Mouse (Mus musculus): ENCODE results near the gene Fbxo9. TPM values are rescaled to one million over a fixed set of nuclear protein-coding genes. Genes with fewer than 3 reads are reported as not detected.

The Fbxo9 gene
- polyA plus RNA-seq, 1 experiment: 20.3 TPM

- H3K4me3 ChIP-seq (replicated peaks): peak overlapping the region; percentile 100
- TF ChIP-seq TAL1 (IDR thresholded peaks at IDR 0.05; ENCODE audit: low read length) (no peak), GATA1 (IDR thresholded peaks at IDR 0.05; ENCODE audit: low read length) (no peak)
- H3K27me3 ChIP-seq (ENCODE audit: control insufficient read depth): no peaks in the 10 kb centered on the region
- H3K4me1 ChIP-seq (ENCODE audit: control insufficient read depth): peaks cover 55% of the 10 kb centered on the region
- H3K9me3 ChIP-seq (ENCODE audit: control insufficient read depth, low read length): peaks cover 2% of the 10 kb centered on the region
- H3K36me3 ChIP-seq (ENCODE audit: control insufficient read depth): peaks cover 78% of the 10 kb centered on the region
These were observed 4.8 kb downstream of the Fbxo9 start for GRCm38 (mm10) chr9:78103965-78104560.

- TF ChIP-seq GATA1 (IDR thresholded peaks at IDR 0.05; ENCODE audit: low read length): no peak
- no peak for TF ChIP-seq TAL1 (IDR thresholded peaks at IDR 0.05; ENCODE audit: low read length)
- peaks cover 19% of the 10 kb centered on the region for H3K9me3 ChIP-seq (ENCODE audit: control insufficient read depth, low read length)
- H3K4me1 ChIP-seq (ENCODE audit: control insufficient read depth): peaks cover 43% of the 10 kb centered on the region
- H3K36me3 ChIP-seq (ENCODE audit: control insufficient read depth): peaks cover 96% of the 10 kb centered on the region
- no peaks in the 10 kb centered on the region; the same call in 1 of the 2 replicates for H3K27me3 ChIP-seq (ENCODE audit: control insufficient read depth)
- no peak overlapping the region for H3K4me3 ChIP-seq (replicated peaks)
These were observed 7.4 kb downstream of the Fbxo9 start for GRCm38 (mm10) chr9:78101431-78101830.

- TF ChIP-seq TAL1 (IDR thresholded peaks at IDR 0.05; ENCODE audit: low read length) (no peak), GATA1 (IDR thresholded peaks at IDR 0.05; ENCODE audit: low read length) (no peak)
- Histone ChIP-seq H3K4me3 (replicated peaks) (no peak overlapping the region), H3K36me3 (ENCODE audit: control insufficient read depth) (peaks cover 95% of the 10 kb centered on the region)
These were observed 7.9 kb downstream of the Fbxo9 start for GRCm38 (mm10) chr9:78100956-78101355.

GRCm38 (mm10) chr9:78096376-78096775 is 12.5 kb downstream of the Fbxo9 start:
- Histone ChIP-seq H3K4me1 (ENCODE audit: control insufficient read depth) (peaks cover 4% of the 10 kb centered on the region), H3K27me3 (ENCODE audit: control insufficient read depth) (no peaks in the 10 kb centered on the region; the same call in 1 of the 2 replicates), H3K36me3 (ENCODE audit: control insufficient read depth) (peaks cover 99% of the 10 kb centered on the region), H3K9me3 (ENCODE audit: control insufficient read depth, low read length) (peaks cover 19% of the 10 kb centered on the region), H3K4me3 (replicated peaks) (no peak overlapping the region)
- TF ChIP-seq GATA1 (IDR thresholded peaks at IDR 0.05; ENCODE audit: low read length) (no peak), TAL1 (IDR thresholded peaks at IDR 0.05; ENCODE audit: low read length) (no peak)

More at GRCm38 (mm10) chr9:78100956-78101355, 7.9 kb downstream of the Fbxo9 start:
- peaks cover 21% of the 10 kb centered on the region for H3K9me3 ChIP-seq (ENCODE audit: control insufficient read depth, low read length)
- H3K27me3 ChIP-seq (ENCODE audit: control insufficient read depth): no peaks in the 10 kb centered on the region; the same call in 1 of the 2 replicates
- H3K4me1 ChIP-seq (ENCODE audit: control insufficient read depth): peaks cover 38% of the 10 kb centered on the region

GRCm38 (mm10) chr9:78095686-78096085 is 13.2 kb downstream of the Fbxo9 start:
- Histone ChIP-seq H3K27me3 (ENCODE audit: control insufficient read depth) (no peaks in the 10 kb centered on the region; the same call in 1 of the 2 replicates), H3K4me1 (ENCODE audit: control insufficient read depth) (peaks cover 4% of the 10 kb centered on the region), H3K4me3 (replicated peaks) (no peak overlapping the region), H3K36me3 (ENCODE audit: control insufficient read depth) (peaks cover 99% of the 10 kb centered on the region), H3K9me3 (ENCODE audit: control insufficient read depth, low read length) (peaks cover 19% of the 10 kb centered on the region)
- TF ChIP-seq TAL1 (IDR thresholded peaks at IDR 0.05; ENCODE audit: low read length): no peak
- no peak for TF ChIP-seq GATA1 (IDR thresholded peaks at IDR 0.05; ENCODE audit: low read length)

- no peak overlapping the region for H3K4me3 ChIP-seq (replicated peaks)
- peaks cover 5% of the 10 kb centered on the region for H3K4me1 ChIP-seq (ENCODE audit: control insufficient read depth)
- no peaks in the 10 kb centered on the region for H3K9me3 ChIP-seq (ENCODE audit: control insufficient read depth, low read length)
- H3K36me3 ChIP-seq (ENCODE audit: control insufficient read depth): peaks cover 100% of the 10 kb centered on the region
- TF ChIP-seq GATA1 (IDR thresholded peaks at IDR 0.05; ENCODE audit: low read length) (no peak), TAL1 (IDR thresholded peaks at IDR 0.05; ENCODE audit: low read length) (no peak)
- H3K27me3 ChIP-seq (ENCODE audit: control insufficient read depth): no peaks in the 10 kb centered on the region
These were observed 18.3 kb downstream of the Fbxo9 start for GRCm38 (mm10) chr9:78090596-78090995.

GRCm38 (mm10) chr9:78089906-78090305 is 19.0 kb downstream of the Fbxo9 start:
- no peaks in the 10 kb centered on the region for H3K27me3 ChIP-seq (ENCODE audit: control insufficient read depth)
- peaks cover 100% of the 10 kb centered on the region for H3K36me3 ChIP-seq (ENCODE audit: control insufficient read depth)
- H3K4me3 ChIP-seq (replicated peaks): no peak overlapping the region
- TF ChIP-seq GATA1 (IDR thresholded peaks at IDR 0.05; ENCODE audit: low read length): no peak
- TF ChIP-seq TAL1 (IDR thresholded peaks at IDR 0.05; ENCODE audit: low read length): no peak
- no peaks in the 10 kb centered on the region for H3K9me3 ChIP-seq (ENCODE audit: control insufficient read depth, low read length)
- H3K4me1 ChIP-seq (ENCODE audit: control insufficient read depth): peaks cover 5% of the 10 kb centered on the region

- Histone ChIP-seq H3K36me3 (ENCODE audit: control insufficient read depth) (peaks cover 100% of the 10 kb centered on the region), H3K4me1 (ENCODE audit: control insufficient read depth) (peaks cover 5% of the 10 kb centered on the region), H3K4me3 (replicated peaks) (no peak overlapping the region), H3K27me3 (ENCODE audit: control insufficient read depth) (no peaks in the 10 kb centered on the region), H3K9me3 (ENCODE audit: control insufficient read depth, low read length) (no peaks in the 10 kb centered on the region)
- TF ChIP-seq TAL1 (IDR thresholded peaks at IDR 0.05; ENCODE audit: low read length) (no peak), GATA1 (IDR thresholded peaks at IDR 0.05; ENCODE audit: low read length) (no peak)
These were observed 19.9 kb downstream of the Fbxo9 start for GRCm38 (mm10) chr9:78088971-78089370.

GRCm38 (mm10) chr9:78088521-78088920 is 20.3 kb downstream of the Fbxo9 start:
- H3K36me3 ChIP-seq (ENCODE audit: control insufficient read depth): peaks cover 100% of the 10 kb centered on the region
- H3K9me3 ChIP-seq (ENCODE audit: control insufficient read depth, low read length): no peaks in the 10 kb centered on the region
- TF ChIP-seq TAL1 (IDR thresholded peaks at IDR 0.05; ENCODE audit: low read length): no peak
- no peak for TF ChIP-seq GATA1 (IDR thresholded peaks at IDR 0.05; ENCODE audit: low read length)
- H3K27me3 ChIP-seq (ENCODE audit: control insufficient read depth): no peaks in the 10 kb centered on the region
- no peak overlapping the region for H3K4me3 ChIP-seq (replicated peaks)
- peaks cover 5% of the 10 kb centered on the region for H3K4me1 ChIP-seq (ENCODE audit: control insufficient read depth)

Data from erythroblast, embryonic 14.5 days (primary cell).